Mouse (Mus musculus): ENCODE measurements around the gene Gm17720. TPM values are rescaled to one million over a fixed set of nuclear protein-coding genes. Genes with fewer than 3 reads are reported as not detected.
A peak's percentile ranks its signal among the peaks of the same experiment; 100 is the strongest.

Gm17720 gene
- polyA plus RNA-seq, 1 experiment = not detected

GRCm38 (mm10) chr8:110069706-110070105 lies 32.8 kb downstream of the Gm17720 start:
- peaks cover 8% of the 10 kb centered on the region; the same call in 1 of the 2 replicates for H3K4me1 ChIP-seq (ENCODE audit: control insufficient read depth, insufficient read depth, low read length)
- 53% methylated on average over 4 of the region's 4 CpGs for WGBS
- H3K4me3 ChIP-seq (replicated peaks; ENCODE audit: insufficient read depth, low read depth, low read length) = no peak overlapping the region
- no peak overlapping the region for H3K27ac ChIP-seq (ENCODE audit: insufficient read depth, low read length)
- no peak for DNase-seq
- H3K27me3 ChIP-seq (ENCODE audit: control insufficient read depth, insufficient read depth, low read length) = no peaks in the 10 kb centered on the region
- TF ChIP-seq POLR2A (IDR thresholded peaks at IDR 0.05; ENCODE audit: borderline replicate concordance, insufficient read depth, low read length) = no peak
- TF ChIP-seq CTCF (IDR thresholded peaks at IDR 0.05; ENCODE audit: borderline replicate concordance, insufficient read depth, low read depth, low read length) = no peak

DNA sequence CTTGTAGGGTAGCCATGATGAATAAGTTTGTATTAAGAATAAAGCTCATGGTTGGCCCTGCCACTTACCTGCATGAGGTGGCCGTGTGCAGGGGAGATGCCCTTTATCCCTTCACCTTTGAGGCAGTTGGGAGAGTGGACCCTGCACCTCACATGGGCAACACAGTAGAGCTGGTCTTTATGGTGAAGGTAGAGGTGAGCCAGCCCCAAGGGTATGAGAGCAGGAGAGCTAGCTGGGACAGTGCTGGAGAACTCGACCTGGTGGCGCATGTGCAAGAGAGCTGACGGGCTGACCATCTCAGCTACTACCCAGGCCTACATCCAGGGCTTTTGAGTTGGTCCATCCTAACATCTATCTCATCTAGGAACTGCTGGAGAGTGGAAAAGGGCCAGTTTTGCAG lies 36.9 kb downstream of the Gm17720 start:
- Histone ChIP-seq H3K27me3 (ENCODE audit: control insufficient read depth, insufficient read depth, low read length) (no peaks in the 10 kb centered on the region), H3K27ac (ENCODE audit: insufficient read depth, low read length) (no peak overlapping the region), H3K4me1 (ENCODE audit: control insufficient read depth, insufficient read depth, low read length) (peaks cover 10% of the 10 kb centered on the region; the same call in 1 of the 2 replicates), H3K4me3 (replicated peaks; ENCODE audit: insufficient read depth, low read depth, low read length) (no peak overlapping the region)
- TF ChIP-seq CTCF (IDR thresholded peaks at IDR 0.05; ENCODE audit: borderline replicate concordance, insufficient read depth, low read depth, low read length) = no peak
- TF ChIP-seq POLR2A (IDR thresholded peaks at IDR 0.05; ENCODE audit: borderline replicate concordance, insufficient read depth, low read length) = no peak
- 92% methylated on average over 4 of the region's 4 CpGs for WGBS
- DNase-seq = no peak

- H3K27me3 ChIP-seq (ENCODE audit: control insufficient read depth, insufficient read depth, low read length) = no peaks in the 10 kb centered on the region
- peak in 1 of 2 experiments; percentile 32 for DNase-seq
- peak overlapping the region; percentile 18 for H3K4me3 ChIP-seq (replicated peaks; ENCODE audit: insufficient read depth, low read depth, low read length)
- peaks cover 10% of the 10 kb centered on the region; the same call in 1 of the 2 replicates for H3K4me1 ChIP-seq (ENCODE audit: control insufficient read depth, insufficient read depth, low read length)
- 21% methylated on average over 18 of the region's 18 CpGs for WGBS
- TF ChIP-seq POLR2A (IDR thresholded peaks at IDR 0.05; ENCODE audit: borderline replicate concordance, insufficient read depth, low read length) = no peak
- no peak for TF ChIP-seq CTCF (IDR thresholded peaks at IDR 0.05; ENCODE audit: borderline replicate concordance, insufficient read depth, low read depth, low read length)
- H3K27ac ChIP-seq (ENCODE audit: insufficient read depth, low read length) = no peak overlapping the region
These were observed 37.8 kb downstream of the Gm17720 start for GRCm38 (mm10) chr8:110064606-110065365.

GRCm38 (mm10) chr8:110064161-110064560 lies 38.4 kb downstream of the Gm17720 start:
- H3K4me1 ChIP-seq (ENCODE audit: control insufficient read depth, insufficient read depth, low read length) = peaks cover 10% of the 10 kb centered on the region; the same call in 1 of the 2 replicates
- no peak overlapping the region for H3K4me3 ChIP-seq (replicated peaks; ENCODE audit: insufficient read depth, low read depth, low read length)
- no peak for DNase-seq
- no peak overlapping the region for H3K27ac ChIP-seq (ENCODE audit: insufficient read depth, low read length)
- 50% methylated on average over 9 of the region's 9 CpGs for WGBS
- H3K27me3 ChIP-seq (ENCODE audit: control insufficient read depth, insufficient read depth, low read length) = no peaks in the 10 kb centered on the region
- no peak for TF ChIP-seq CTCF (IDR thresholded peaks at IDR 0.05; ENCODE audit: borderline replicate concordance, insufficient read depth, low read depth, low read length)
- no peak for TF ChIP-seq POLR2A (IDR thresholded peaks at IDR 0.05; ENCODE audit: borderline replicate concordance, insufficient read depth, low read length)

- no peak overlapping the region for H3K4me3 ChIP-seq (replicated peaks; ENCODE audit: insufficient read depth, low read depth, low read length)
- no peak overlapping the region for H3K27ac ChIP-seq (ENCODE audit: insufficient read depth, low read length)
- no peaks in the 10 kb centered on the region for H3K4me1 ChIP-seq (ENCODE audit: control insufficient read depth, insufficient read depth, low read length)
- DNase-seq = no peak
- no peaks in the 10 kb centered on the region for H3K27me3 ChIP-seq (ENCODE audit: control insufficient read depth, insufficient read depth, low read length)
- TF ChIP-seq CTCF (IDR thresholded peaks at IDR 0.05; ENCODE audit: borderline replicate concordance, insufficient read depth, low read depth, low read length) (no peak), POLR2A (IDR thresholded peaks at IDR 0.05; ENCODE audit: borderline replicate concordance, insufficient read depth, low read length) (no peak)
- 53% methylated on average over 8 of the region's 8 CpGs for WGBS
These were observed 44.3 kb downstream of the Gm17720 start for GRCm38 (mm10) chr8:110058207-110058606.

- Histone ChIP-seq H3K4me1 (ENCODE audit: control insufficient read depth, insufficient read depth, low read length) (no peaks in the 10 kb centered on the region), H3K27me3 (ENCODE audit: control insufficient read depth, insufficient read depth, low read length) (no peaks in the 10 kb centered on the region), H3K27ac (ENCODE audit: insufficient read depth, low read length) (no peak overlapping the region), H3K4me3 (replicated peaks; ENCODE audit: insufficient read depth, low read depth, low read length) (no peak overlapping the region)
- WGBS = 78% methylated on average over 6 of the region's 6 CpGs
- TF ChIP-seq CTCF (IDR thresholded peaks at IDR 0.05; ENCODE audit: borderline replicate concordance, insufficient read depth, low read depth, low read length) (no peak), POLR2A (IDR thresholded peaks at IDR 0.05; ENCODE audit: borderline replicate concordance, insufficient read depth, low read length) (no peak)
- no peak for DNase-seq
These were observed 51.3 kb downstream of the Gm17720 start for GRCm38 (mm10) chr8:110051208-110051607.

DNA sequence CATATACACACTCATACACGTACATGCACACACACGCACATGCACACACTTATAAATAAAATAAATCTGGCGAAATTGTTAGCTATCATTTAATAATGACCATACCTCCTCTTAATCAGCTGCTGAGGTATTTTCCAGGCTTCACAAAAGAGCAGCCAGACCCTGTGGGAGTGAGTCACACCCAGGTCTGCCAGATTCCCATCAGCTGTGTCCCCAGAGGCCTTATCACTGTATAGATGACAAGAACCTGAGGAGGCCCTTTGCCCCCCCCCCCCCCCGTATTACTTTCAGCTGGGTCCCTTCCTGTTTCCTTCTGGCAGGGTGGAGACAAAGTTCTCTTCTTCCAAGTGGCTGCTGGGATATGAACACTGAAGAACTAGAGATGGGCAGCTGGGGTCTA lies 62.0 kb downstream of the Gm17720 start:
- no peak for DNase-seq
- Histone ChIP-seq H3K27me3 (ENCODE audit: control insufficient read depth, insufficient read depth, low read length) (no peaks in the 10 kb centered on the region), H3K27ac (ENCODE audit: insufficient read depth, low read length) (no peak overlapping the region), H3K4me3 (replicated peaks; ENCODE audit: insufficient read depth, low read depth, low read length) (no peak overlapping the region), H3K4me1 (ENCODE audit: control insufficient read depth, insufficient read depth, low read length) (no peaks in the 10 kb centered on the region)
- TF ChIP-seq CTCF (IDR thresholded peaks at IDR 0.05; ENCODE audit: borderline replicate concordance, insufficient read depth, low read depth, low read length) (no peak), POLR2A (IDR thresholded peaks at IDR 0.05; ENCODE audit: borderline replicate concordance, insufficient read depth, low read length) (no peak)
- 75% methylated on average over 4 of the region's 4 CpGs for WGBS

DNA sequence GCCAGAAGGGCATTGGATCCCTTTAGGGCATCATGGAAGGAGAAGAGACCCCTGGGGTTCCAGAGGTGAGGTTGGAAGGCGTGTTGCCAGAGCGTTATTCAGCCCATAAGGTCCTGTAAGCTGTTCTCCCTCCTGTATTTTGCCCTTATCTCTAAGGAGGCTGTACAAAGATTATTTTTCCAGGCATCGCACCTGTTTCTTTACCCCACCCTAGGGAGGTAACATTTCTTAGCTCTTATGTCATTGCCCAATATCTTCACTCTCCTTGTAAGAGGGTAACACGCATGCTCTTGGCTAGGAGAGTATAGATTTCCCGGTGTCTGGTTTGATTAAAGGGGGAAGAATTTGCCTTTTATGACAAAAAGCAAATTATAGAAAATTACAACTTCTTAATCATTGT lies 62.9 kb downstream of the Gm17720 start, which contains the start of gene Chst4:
Gene Chst4 (minus strand): TSS at position 82 of the 400 bp plus-strand sequence.
- H3K4me1 ChIP-seq (ENCODE audit: control insufficient read depth, insufficient read depth, low read length) = no peaks in the 10 kb centered on the region
- H3K4me3 ChIP-seq (replicated peaks; ENCODE audit: insufficient read depth, low read depth, low read length) = no peak within 1 kb of the TSS
- no peak within 1 kb of the TSS for H3K27ac ChIP-seq (ENCODE audit: insufficient read depth, low read length)
- no peaks in the 10 kb centered on the region for H3K27me3 ChIP-seq (ENCODE audit: control insufficient read depth, insufficient read depth, low read length)
- DNase-seq = no peak
- 88% methylated on average over 5 of the region's 5 CpGs for WGBS
- TF ChIP-seq POLR2A (IDR thresholded peaks at IDR 0.05; ENCODE audit: borderline replicate concordance, insufficient read depth, low read length) = no peak
- no peak for TF ChIP-seq CTCF (IDR thresholded peaks at IDR 0.05; ENCODE audit: borderline replicate concordance, insufficient read depth, low read depth, low read length)
